Mouse (Mus musculus) liver, embryonic 14.5 days (tissue): ENCODE data around the gene Sytl2.

Experiments used
- CTCF ChIP-seq: IDR thresholded peaks from 2 replicates; pipeline ENCODE4 v1.5.1; 2016; ENCODE audit warnings: antibody characterized with exemption, low read depth, control low read depth
- EP300 ChIP-seq: IDR thresholded peaks from 2 replicates; pipeline ENCODE4 v1.6.1; 2016; ENCODE audit warnings: antibody characterized with exemption, low read depth

GRCm38 (mm10) chr7:90444206-90444605 lies 142.2 kb downstream of the Sytl2 start:
- TF ChIP-seq CTCF = no peak
- TF ChIP-seq EP300 = no peak; the same call in 1 of the 2 replicates
